Mouse (Mus musculus) limb, embryonic 11.5 days (tissue): ENCODE data around the gene Trabd2b. TPM values are rescaled to one million over a fixed set of nuclear protein-coding genes. Genes with fewer than 3 reads are reported as not detected.

Source experiments
- ATAC-seq: fragments of 200-750 bp; cut with Nextera tagmentation; 2 replicates; pipeline ENCODE4 v1.8.0; 2017; ENCODE audit warnings: low read depth; ENCODE audit not compliant: insufficient number of reproducible peaks, low FRiP score, low TSS enrichment
- DNase-seq: peaks from one replicate; pipeline ENCODE4 v3.0.0-alpha.2; 2015; ENCODE audit warnings: low spot score
- H3K27ac ChIP-seq: fragments of 300-500 bp; sonication (generic); replicated peaks from 2 replicates; pipeline ENCODE4 v1.5.1; 2014; ENCODE audit warnings: low read depth, mild to moderate bottlenecking, low read length
- H3K27me3 ChIP-seq: fragments of 300-500 bp; sonication (generic); 2 replicates; pipeline ENCODE4 v1.6.1; 2014; ENCODE audit warnings: mild to moderate bottlenecking, low read length, mixed read lengths; ENCODE audit not compliant: control insufficient read depth, insufficient read depth
- H3K36me3 ChIP-seq: fragments of 300-500 bp; sonication (generic); 2 replicates; pipeline ENCODE4 v1.6.1; 2014; ENCODE audit warnings: mild to moderate bottlenecking, low read length, moderate library complexity, mixed read lengths; ENCODE audit not compliant: control insufficient read depth, insufficient read depth
- H3K4me1 ChIP-seq: fragments of 300-500 bp; sonication (generic); 2 replicates; pipeline ENCODE4 v1.6.1; 2014; ENCODE audit warnings: low read length, mixed read lengths; ENCODE audit not compliant: control insufficient read depth, insufficient read depth
- H3K4me2 ChIP-seq: fragments of 300-500 bp; sonication (generic); 2 replicates; pipeline ENCODE4 v1.6.1; 2014; ENCODE audit warnings: low read depth, mild to moderate bottlenecking, moderate library complexity; ENCODE audit not compliant: severe bottlenecking
- H3K4me3 ChIP-seq: fragments of 300-500 bp; sonication (generic); 2 replicates; pipeline ENCODE4 v1.5.1; 2014; ENCODE audit warnings: low read depth, low read length
- H3K9ac ChIP-seq: fragments of 300-500 bp; sonication (generic); 2 replicates; pipeline ENCODE4 v1.6.1; 2014; ENCODE audit warnings: mild to moderate bottlenecking, low read length
- H3K9me3 ChIP-seq: fragments of 300-500 bp; sonication (generic); 2 replicates; pipeline ENCODE4 v1.6.1; 2016; ENCODE audit warnings: low read length; ENCODE audit not compliant: control insufficient read depth
- WGBS: fragments of 180-500 bp; shearing (Covaris S2); extraction: QIAGEN DNeasy Blood & Tissue Kit; methylation state at CpG from one replicate; pipeline ENCODE4 v1.1.7; 2014; 5-methylcytosine and 5-hydroxymethylcytosine counted together
- polyA plus RNA-seq: library from polyadenylated mRNA; unstranded; fragments of >200 nt; fragmentation: Nextera tagmentation; extraction: Ambion mirVana; gene quantifications from 2 replicates; pipeline ENCODE4 v1.2.1, GENCODE M21; 2014

Trabd2b gene
- polyA plus RNA-seq, 1 experiment from 2014 or later, result 0.33 TPM

- Histone ChIP-seq H3K27me3 (no peaks in the 10 kb centered on the region), H3K27ac (no peak overlapping the region), H3K4me1 (no peaks in the 10 kb centered on the region), H3K4me3 (no peak overlapping the region), H3K4me2 (no peak overlapping the region), H3K9me3 (no peaks in the 10 kb centered on the region), H3K9ac (no peak overlapping the region), H3K36me3 (no peaks in the 10 kb centered on the region)
- DNase-seq, result no peak
- 94% methylated on average over 2 of the region's 2 CpGs for WGBS
- ATAC-seq, result no peak
Observed at GRCm38 (mm10) chr4:114457111-114457510, 50.6 kb downstream of the Trabd2b start.

DNA sequence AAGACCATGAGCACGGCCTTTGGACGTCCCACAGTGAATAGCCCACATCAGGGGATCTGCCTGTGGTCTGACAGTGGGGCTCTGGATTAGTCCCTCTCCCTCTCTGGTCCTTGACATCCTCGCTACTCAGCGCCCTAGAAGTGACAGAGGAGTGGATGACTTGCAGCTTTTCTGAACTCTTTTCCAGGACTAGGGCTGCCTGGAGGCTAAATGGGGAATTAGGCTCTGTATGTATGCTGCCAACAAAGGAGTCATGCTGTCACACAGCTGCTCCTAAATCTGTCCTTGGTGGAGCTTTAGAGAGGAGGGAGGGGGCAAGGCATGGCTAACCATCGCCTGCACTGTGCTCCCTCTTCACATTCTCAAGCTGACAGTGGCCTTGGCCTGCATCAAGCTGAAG is 53.1 kb downstream of the Trabd2b start:
- H3K27ac ChIP-seq, result no peak overlapping the region
- no peaks in the 10 kb centered on the region for H3K36me3 ChIP-seq
- WGBS, result 53% methylated on average over 5 of the region's 5 CpGs
- no peak overlapping the region for H3K4me2 ChIP-seq
- no peaks in the 10 kb centered on the region for H3K9me3 ChIP-seq
- ATAC-seq, result no peak
- H3K4me1 ChIP-seq, result no peaks in the 10 kb centered on the region
- no peaks in the 10 kb centered on the region for H3K27me3 ChIP-seq
- H3K4me3 ChIP-seq, result no peak overlapping the region
- no peak for DNase-seq
- H3K9ac ChIP-seq, result no peak overlapping the region

- no peaks in the 10 kb centered on the region for H3K27me3 ChIP-seq
- H3K27ac ChIP-seq, result no peak overlapping the region
- DNase-seq (no peak), ATAC-seq (no peak)
- H3K9me3 ChIP-seq, result no peaks in the 10 kb centered on the region
- WGBS, result 83% methylated on average over 5 of the region's 5 CpGs
- no peaks in the 10 kb centered on the region for H3K36me3 ChIP-seq
- no peak overlapping the region for H3K4me2 ChIP-seq
- no peak overlapping the region for H3K4me3 ChIP-seq
- H3K4me1 ChIP-seq, result no peaks in the 10 kb centered on the region
- H3K9ac ChIP-seq, result no peak overlapping the region
Observed at GRCm38 (mm10) chr4:114460401-114460800, 53.9 kb downstream of the Trabd2b start.

GRCm38 (mm10) chr4:114461093-114461492 is 54.6 kb downstream of the Trabd2b start:
- Histone ChIP-seq H3K4me2 (no peak overlapping the region), H3K36me3 (no peaks in the 10 kb centered on the region), H3K9ac (no peak overlapping the region), H3K4me3 (no peak overlapping the region), H3K27me3 (0 out of 2 replicates have a peak, but pooled peaks cover 2% of the 10 kb centered on the region), H3K27ac (no peak overlapping the region), H3K9me3 (no peaks in the 10 kb centered on the region), H3K4me1 (no peaks in the 10 kb centered on the region)
- no peak for DNase-seq
- 84% methylated on average over 5 of the region's 5 CpGs for WGBS
- no peak for ATAC-seq

DNA sequence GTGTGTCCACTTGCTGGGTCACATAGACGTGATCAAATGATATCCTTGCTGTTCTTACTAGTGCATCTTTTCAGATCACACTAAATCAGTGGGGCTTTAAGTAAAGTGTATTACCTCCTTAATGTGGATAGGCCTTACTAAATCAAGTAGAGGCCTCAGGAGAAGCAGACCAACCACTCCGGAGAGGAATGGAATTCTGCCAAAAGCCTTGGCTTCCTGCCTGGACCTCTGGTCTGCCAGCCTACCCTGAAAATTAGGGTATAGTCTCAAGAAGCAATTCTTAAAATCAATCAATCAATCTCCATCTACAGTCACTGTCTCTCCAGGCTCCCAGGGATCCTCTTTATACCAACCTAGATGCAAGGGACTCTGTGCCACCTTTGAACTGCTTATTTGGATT is 59.1 kb downstream of the Trabd2b start:
- WGBS, result 76% methylated on average over 2 of the region's 2 CpGs
- Histone ChIP-seq H3K9ac (no peak overlapping the region), H3K4me3 (no peak overlapping the region), H3K9me3 (no peaks in the 10 kb centered on the region), H3K36me3 (no peaks in the 10 kb centered on the region), H3K4me2 (no peak overlapping the region), H3K4me1 (no peaks in the 10 kb centered on the region), H3K27ac (no peak overlapping the region), H3K27me3 (0 out of 2 replicates have a peak, but pooled peaks cover 2% of the 10 kb centered on the region)
- ATAC-seq (no peak), DNase-seq (no peak)

DNA sequence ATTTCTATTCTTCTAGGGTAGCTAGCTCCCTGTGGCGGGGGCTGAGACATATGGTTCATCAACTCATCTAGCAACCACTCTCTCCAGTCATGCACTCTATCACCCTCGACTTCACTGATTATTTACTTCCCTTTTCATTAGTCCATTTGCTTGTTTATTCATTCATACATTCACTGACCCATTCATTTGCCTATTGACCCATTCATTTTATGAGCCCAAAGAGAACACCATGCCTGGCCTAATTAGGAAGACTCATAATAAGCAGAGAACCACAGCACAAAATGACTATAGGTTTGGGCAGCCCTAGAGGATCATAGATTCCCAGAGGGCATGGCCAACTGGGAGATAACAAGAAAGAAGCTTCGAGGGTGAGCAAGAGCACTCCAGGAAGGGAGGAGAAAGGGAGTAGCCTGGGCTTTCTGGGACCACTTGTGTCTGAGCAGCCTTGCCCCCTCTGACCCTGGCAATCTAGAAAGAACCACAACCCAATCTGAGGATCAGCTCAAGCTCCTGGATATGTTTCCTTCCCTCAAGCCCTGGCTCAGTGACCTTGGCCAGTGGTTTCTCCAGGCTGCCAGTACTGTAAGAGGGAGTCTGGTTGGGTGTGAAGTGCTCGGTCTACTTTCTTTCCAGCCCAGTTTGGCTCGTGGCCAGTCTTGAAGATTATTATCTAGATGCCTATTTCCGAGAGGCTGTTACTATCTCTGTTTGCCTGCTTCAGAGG is 61.0 kb downstream of the Trabd2b start:
- no peak overlapping the region for H3K27ac ChIP-seq
- no peak overlapping the region for H3K4me3 ChIP-seq
- no peaks in the 10 kb centered on the region for H3K36me3 ChIP-seq
- H3K9ac ChIP-seq, result no peak overlapping the region
- peaks cover 8% of the 10 kb centered on the region; the same call in 1 of the 2 replicates for H3K27me3 ChIP-seq
- ATAC-seq (no peak), DNase-seq (no peak)
- H3K4me1 ChIP-seq, result no peaks in the 10 kb centered on the region
- WGBS, result 60% methylated on average over 6 of the region's 6 CpGs
- no peaks in the 10 kb centered on the region for H3K9me3 ChIP-seq
- no peak overlapping the region for H3K4me2 ChIP-seq

GRCm38 (mm10) chr4:114468095-114468429 is 61.5 kb downstream of the Trabd2b start:
- Histone ChIP-seq H3K4me1 (no peaks in the 10 kb centered on the region), H3K27ac (no peak overlapping the region), H3K4me3 (no peak overlapping the region), H3K9ac (no peak overlapping the region), H3K27me3 (peaks cover 8% of the 10 kb centered on the region; the same call in 1 of the 2 replicates), H3K4me2 (no peak overlapping the region), H3K36me3 (no peaks in the 10 kb centered on the region), H3K9me3 (no peaks in the 10 kb centered on the region)
- 40% methylated on average over 7 of the region's 7 CpGs for WGBS
- no peak for ATAC-seq
- no peak for DNase-seq

DNA sequence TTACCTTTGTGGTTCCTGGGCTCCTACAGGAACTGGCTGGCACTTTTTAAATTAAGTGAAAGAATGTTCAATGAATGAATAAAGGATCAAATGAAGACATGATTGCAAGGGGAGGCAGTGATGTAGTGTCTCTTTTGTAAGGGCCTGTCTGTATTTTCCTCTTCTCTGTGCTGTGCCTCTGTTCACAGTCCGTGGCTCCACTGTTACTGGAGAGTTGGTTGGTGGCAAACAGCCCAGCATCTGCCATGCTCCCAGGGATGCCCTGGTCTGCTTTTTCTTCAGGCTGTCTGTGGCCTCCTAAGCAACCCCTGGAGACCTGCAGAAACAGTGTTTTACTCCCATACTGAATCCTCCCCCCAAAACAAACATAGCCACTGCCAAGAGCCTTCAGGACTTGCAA is 63.4 kb downstream of the Trabd2b start:
- Histone ChIP-seq H3K27me3 (peaks cover 8% of the 10 kb centered on the region; the same call in 1 of the 2 replicates), H3K9me3 (no peaks in the 10 kb centered on the region), H3K4me3 (no peak overlapping the region), H3K36me3 (no peaks in the 10 kb centered on the region), H3K4me1 (no peaks in the 10 kb centered on the region), H3K9ac (no peak overlapping the region), H3K4me2 (no peak overlapping the region), H3K27ac (no peak overlapping the region)
- ATAC-seq (no peak), DNase-seq (no peak)
- 64% methylated on average over 1 of the region's 1 CpGs for WGBS

DNA sequence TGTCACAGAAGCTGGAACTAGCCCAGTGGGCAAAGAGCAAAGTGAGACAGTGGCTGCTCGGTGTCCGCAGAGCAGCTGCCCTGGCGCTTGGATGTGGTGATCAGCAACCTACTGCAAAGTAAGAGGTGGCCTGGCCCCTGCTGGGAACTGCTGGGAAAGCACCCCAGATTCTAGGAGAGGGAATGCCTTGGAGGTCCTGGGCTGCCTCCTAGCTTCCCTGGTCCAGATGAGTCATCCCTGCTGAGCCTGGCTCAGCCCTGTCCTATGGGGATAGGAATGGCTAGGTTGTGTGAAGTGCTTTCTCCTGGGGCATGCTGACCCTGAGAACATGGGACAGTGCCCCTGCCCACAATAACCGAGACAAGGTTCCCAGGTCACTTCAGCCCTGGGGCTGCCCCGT is 65.6 kb downstream of the Trabd2b start:
- H3K4me1 ChIP-seq, result peaks cover 8% of the 10 kb centered on the region
- 51% methylated on average over 5 of the region's 5 CpGs for WGBS
- DNase-seq, result no peak
- H3K9me3 ChIP-seq, result no peaks in the 10 kb centered on the region
- ATAC-seq, result peak; percentile 14; the same call in 1 of the 2 replicates
- no peak overlapping the region for H3K27ac ChIP-seq
- H3K4me3 ChIP-seq, result no peak overlapping the region
- H3K4me2 ChIP-seq, result no peak overlapping the region
- H3K9ac ChIP-seq, result no peak overlapping the region
- H3K36me3 ChIP-seq, result no peaks in the 10 kb centered on the region
- peaks cover 11% of the 10 kb centered on the region; the same call in 1 of the 2 replicates for H3K27me3 ChIP-seq
